Mouse (Mus musculus) CD4-positive helper T cell, adult 2 months (primary cell): ENCODE results near the gene Tsc22d2.
"Not testable (repeated sequence)": the region's sequence is repeated elsewhere in the genome, so short reads cannot be mapped to it uniquely, and the experiment has no call there.

ENCODE experiments used
- DNase-seq: peaks from one replicate; pipeline ENCODE4 v3.0.0-alpha.2; 2012; ENCODE audit warnings: low read depth, missing footprints, low spot score

Gene Tsc22d2

DNA sequence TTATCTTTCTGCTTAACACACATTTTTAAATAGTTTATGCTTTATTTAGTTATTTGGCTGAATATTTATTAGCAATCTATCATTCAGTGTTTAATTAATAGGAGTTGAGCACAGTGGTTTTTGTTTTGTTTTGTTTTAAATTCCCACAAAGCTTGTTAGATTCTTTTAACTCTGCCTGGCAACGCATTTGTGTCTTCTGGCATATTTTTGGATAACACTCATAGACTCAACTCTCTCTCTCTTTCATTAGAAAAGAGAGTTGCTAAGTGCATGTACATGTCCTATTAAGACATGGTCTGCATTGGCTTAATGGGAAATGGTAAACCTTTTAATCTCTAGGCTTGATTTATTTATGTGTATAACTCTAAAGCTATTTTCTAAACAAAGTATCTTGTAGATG lies 14.3 kb downstream of the Tsc22d2 start:
- no peak for DNase-seq

DNA sequence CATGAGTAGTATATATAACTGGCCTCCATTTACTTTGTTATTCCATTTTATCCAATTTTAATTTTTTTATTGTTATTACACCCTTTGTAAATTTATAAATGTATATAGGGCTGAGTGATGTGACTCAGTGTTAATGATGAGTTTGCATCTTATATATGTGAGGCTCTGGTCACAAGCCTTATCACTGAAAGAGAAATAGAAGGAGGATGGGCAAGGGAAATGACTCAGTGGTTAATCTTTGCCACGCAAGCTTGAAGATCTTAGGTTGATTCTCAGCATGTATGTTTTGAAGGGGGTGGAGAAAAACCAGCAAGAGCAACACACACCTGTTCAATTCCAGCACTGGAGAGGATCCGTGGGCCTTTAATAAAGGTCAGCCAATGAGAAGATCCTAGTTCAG lies 19.9 kb downstream of the Tsc22d2 start:
- no peak for DNase-seq

DNA sequence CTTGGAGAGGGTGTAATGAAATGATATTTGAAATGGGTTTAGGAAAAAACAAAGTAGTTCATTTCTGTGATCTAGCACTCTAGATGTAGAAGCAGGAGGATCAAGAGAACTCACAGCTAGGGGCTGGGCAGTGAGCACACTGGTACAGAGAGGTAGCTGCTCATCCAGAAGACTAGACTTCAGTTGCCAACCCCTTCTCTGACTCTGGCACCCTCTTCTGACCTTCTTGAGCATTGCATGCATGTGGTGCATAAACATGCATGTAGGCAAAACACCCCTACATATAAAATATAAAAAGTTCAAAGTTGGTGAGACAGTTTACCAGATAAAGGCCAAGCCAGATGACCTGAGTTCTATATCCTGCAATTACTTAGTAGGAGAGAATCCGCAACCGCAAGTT lies 33.7 kb downstream of the Tsc22d2 start:
- DNase-seq: peak; percentile 27

DNA sequence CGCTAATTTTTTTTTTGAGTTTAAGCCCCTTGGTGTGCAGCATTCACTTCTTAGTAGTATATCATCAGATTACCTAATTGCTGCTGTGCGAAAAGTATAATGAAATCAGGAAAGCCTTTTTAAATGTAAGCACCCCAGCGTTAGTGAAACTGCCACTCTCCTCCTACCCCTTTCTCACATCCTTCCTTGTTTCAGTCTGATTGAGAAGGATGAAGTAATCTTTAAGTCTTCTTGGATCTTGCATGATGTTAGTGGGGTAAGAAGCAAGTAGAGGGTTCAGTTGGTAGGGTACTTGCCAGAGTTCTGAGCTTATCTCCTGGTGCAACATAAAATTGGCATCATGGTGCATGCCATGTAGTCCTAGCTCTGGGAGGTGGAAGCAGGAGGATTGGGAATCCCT lies 35.0 kb downstream of the Tsc22d2 start:
- no peak for DNase-seq

DNA sequence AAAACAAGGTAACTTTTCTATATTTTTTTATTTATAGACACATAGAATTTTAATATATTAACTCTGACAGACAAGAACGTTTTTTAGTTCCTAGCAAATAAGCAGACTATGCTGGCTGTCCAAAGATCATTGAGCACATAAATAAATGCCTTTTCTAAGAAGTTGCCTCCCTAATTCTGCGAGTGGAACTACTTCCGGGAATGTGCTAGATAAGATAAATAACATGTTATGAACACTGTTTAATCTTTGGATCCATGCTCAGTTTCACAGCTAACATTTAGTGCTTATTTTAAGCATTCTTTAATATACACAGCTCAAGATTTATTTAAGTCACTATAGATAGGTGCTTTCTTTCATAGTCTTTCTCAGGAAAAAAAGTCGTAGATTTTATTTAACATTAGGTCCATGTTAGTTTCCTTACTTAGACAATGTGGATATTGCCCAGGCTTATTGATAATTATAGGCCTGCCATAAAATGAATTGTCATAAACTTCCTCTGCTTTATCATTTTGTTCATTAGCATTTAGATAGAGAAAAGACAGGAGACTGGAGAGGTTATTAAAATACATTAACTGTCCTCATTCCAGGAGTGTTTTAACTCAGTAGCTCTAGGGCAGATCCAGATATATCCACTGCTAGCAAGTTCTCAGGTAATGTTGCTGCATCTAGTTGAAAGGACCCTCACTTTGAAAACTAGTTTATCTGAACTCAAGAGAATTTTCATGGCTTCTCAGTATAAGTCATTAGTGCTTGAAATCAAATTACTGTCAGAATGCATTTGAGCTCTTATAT lies 40.1 kb downstream of the Tsc22d2 start:
- no peak for DNase-seq

DNA sequence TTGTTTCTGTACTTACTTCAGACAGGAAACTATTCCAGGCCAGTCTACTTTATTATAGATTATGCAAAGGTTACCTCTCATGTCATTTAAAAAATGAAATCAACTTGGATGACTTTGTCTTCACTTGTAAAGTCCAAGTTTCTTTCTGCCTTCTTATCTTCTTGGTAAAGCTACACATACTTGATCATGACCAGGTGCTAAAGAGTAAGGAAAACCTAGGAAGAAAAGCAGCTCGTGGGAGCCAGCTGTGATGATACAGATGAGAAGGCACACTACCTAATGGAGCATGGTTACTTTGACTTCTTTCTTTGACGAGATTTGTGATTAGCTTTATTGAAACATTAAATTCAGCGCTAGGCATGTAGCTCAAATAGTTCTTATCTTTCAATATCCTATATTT lies 40.7 kb downstream of the Tsc22d2 start:
- DNase-seq: no peak

DNA sequence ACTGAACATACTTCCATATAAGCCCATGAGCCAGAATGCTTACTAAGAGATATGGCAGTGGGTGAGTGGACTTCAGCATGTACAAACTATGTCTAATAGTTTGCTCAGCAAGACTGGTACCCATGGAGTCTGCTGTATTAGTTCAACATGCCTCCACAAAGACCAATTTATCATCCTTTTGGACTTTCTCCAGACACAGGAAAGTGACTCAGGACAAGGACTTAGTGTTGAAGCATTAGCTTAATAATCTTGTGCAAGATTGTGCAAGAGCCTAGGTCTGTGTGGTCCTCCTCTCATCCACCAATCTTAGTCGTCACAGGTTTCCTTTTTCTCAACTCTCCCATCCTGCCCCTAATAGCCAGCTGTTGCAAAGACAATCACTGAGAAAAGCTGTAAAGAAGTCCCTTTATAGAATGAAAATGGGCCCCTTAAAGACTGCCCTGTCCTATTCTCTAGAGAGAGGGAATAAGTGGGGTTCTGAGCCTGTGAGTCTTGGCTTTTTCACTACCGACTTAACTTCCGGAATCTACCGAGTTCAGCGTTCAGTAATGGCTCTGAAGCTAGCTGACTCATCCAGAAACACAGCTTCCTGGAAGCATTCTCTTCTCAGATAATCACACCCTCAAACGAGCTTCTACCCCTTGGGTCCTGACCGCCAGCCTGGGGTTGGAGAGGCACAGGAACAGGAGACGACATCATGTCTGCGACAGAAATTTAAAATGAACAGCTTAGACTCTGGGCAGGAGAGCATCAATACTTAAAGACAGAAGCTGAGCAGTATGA lies 55.3 kb downstream of the Tsc22d2 start:
- peak; percentile 42 for DNase-seq

DNA sequence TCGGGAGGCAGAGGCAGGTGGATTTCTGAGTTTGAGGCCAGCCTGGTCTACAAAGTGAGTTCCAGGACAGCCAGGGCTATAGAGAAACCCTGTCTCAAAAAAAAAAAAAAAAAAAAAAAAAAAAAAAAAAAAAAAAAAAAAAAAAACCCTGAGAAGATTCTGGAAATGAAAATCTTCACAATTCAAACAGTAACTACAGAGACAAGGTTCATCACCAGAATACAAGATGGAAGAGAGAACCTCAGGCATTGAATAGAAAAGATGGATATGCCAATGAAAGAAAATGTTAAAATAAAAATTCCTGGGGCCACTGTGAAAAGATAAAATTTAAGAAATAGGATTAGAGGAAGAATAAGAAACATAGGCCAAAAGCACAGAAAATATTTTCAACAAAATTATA lies 60.8 kb downstream of the Tsc22d2 start:
- DNase-seq: not testable (repeated sequence)

DNA sequence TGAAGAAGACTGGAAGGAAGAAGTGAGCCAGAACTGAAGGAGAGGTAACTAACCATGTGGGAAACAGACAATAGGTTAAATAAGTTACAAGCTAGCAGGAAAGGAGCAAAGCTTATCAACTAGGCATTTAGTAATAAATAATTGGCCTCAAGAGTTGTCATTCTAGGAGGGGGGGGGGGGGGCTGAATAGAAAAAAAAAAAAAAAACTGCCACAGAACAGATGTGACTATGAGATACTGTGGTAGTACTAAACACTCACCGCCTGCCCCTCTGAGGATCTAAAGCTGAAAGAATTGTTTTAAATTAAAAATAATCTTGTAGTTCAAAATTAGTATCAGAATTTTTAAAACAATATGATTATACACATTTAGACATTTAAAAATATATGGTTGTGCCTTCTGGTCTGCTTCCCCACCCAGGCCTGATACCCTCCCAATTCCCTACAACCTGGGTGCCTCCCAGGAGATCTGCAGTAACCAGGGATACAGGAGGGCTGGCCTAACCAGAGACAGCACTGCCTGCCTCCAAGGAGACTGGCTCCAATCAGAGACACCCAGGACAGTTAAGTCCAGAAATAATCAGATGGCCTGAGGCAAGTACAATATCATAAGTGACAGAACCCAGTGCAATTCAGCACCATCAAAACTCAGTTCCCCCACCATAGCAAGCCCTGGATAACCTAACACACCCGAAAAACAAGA lies 64.4 kb downstream of the Tsc22d2 start:
- DNase-seq: no peak

DNA sequence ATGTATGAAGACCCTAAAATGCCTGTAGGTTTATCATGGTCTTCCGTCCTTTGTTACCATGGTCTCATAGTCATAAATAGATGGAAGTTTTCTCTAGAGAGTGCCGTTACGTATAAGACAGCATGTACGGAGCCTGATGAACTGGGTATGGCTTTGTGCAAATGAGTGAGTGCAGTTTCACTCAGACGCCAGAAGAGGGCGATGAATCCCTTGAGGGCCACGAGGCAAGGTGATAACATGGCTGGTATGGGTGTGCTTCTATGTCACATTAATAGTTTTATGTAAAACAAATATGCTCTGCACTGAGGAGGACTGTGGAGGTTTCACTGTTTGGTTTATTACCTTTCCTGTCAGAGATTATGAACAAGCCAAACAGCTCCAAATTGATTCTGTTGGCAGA lies 71.4 kb downstream of the Tsc22d2 start:
- DNase-seq: peak; percentile 36

DNA sequence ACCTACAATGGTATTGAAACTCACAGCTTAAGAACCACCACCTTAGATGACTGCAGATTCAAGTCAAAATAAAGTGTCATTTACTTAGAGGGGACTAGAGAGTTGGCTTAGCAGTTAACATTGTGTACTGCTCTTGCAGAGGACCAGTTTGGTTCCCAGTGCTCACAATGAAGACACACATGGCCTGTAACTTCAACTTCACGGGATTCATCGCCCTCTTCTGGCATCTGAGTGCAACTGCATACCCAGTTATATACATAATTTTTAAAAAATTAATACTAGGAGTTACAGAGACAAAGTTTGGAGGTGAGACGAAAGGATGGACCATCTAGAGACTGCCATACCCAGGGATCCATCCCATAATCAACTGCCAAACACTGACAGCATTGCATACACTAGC lies 72.6 kb downstream of the Tsc22d2 start:
- peak; percentile 9 for DNase-seq

DNA sequence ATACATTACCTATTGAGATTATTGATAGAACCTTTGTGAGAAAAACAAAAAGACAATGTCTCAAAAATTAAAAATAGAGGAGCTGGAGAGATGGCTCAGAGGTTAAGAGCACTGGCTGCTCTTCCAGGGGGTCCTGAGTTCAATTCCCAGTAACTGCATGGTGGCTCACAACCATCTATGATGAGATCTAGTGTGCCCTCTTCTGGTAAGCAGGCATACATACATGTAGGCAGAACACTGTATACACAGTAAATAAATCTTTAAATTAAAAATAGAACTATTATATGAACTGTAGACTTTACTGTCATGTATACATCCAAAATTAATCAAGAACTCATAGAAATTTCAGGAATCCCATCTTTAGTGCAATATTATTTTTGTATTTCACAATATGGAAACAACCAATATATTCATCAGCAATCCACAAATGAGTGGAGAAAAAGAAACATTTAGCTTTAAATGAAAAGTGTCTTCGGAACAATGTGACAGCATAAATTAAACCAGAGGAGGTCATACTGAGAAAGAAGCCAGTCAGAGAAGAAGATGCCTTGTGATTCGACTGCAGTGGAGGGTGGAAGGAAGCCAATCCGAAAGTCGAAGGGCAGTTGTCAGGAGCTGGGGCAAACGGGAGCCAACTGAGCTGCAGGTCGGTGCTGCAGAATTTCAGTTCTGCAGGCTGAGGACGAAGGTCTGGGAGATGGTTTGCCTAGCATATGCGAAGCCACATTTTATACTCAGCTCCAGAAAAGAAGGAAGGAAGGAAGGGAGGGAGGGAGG lies 73.7 kb downstream of the Tsc22d2 start:
- DNase-seq: peak; percentile 7

DNA sequence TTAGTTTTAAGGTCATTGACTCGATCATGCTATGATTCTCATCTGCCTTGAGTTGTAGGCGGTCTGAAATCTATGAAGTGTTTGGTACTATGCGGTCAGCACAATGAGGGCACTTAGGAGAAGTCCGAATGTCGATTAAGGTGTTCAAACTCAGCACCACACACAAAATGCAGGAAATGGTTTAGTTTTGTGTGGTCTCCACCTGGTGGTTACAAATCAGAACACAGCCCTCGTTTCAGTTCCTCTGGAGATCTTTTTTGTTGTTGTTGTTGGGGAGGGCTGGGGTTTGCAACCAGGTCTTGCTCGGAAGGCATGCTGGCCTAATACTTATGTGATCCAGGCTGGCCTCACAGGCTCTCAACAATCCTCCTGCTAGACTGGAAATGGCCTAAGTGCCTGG lies 76.3 kb downstream of the Tsc22d2 start:
- DNase-seq: peak; percentile 49

DNA sequence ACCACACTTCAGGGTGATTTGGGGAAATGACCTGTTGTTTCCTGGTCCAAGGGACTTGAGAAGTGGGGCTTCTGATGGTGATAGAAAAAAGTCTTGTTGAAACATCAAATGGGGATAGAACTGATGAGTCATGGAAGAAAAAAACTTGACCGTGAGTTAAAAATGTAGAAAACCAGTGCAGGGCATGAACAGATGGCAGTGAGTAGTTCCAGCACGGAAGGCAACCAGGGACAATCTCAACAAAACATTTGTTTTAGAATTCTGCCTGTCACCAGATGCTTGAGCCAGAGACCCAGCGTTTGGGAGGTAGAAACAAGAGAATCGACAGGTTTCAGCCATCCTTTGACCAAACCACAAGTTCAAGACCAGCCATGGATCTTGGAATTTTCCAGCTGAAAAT lies 79.1 kb downstream of the Tsc22d2 start:
- DNase-seq: no peak

DNA sequence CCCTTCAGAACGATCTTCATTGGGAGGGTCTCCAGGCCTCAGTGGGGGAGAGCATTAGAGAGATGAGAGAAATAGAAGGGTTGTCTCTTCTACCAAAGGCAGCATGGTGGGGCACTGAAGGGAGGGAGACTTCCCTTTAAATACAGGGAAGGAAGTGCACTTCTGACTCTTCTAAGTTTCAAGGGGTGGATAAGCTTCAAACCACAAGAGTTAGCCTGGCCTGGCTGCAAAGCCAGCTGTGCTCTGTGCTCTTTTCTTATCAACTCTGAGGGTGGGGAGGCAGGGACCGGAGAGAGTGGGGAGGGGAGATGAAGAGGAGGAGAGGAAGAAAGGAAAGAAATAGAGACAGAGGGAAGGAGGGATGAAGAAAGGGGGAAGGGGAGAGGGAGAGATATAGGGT lies 87.4 kb downstream of the Tsc22d2 start:
- DNase-seq: no peak

DNA sequence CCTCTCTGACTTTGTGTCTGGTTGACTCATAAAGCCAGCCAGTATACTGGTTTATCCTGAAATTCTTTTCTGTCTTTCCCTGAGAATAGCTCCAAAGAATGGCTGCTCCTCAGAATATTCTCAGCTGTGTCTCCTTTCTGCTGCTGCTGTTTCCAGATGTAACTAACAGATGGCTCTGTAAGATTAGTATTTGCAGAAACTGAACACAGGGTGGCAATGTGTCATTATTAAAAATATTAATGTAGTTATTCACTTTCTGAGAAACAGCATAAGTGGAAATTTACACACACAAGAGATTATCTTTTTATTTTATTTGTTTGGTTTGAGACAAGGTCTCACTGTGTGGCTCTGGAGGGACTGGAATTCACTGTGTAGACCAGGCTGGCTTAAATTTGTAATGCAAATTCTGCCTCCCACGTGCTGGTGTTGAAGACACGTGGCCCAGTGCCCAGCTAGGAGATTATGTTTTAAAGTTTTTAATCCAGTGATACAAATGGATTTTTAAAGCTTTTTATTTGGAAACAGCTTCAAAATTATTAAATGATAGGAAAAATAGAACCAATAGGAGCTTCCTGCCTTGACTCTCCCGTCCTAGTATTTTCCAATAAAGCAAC lies 89.3 kb downstream of the Tsc22d2 start:
- no peak for DNase-seq

DNA sequence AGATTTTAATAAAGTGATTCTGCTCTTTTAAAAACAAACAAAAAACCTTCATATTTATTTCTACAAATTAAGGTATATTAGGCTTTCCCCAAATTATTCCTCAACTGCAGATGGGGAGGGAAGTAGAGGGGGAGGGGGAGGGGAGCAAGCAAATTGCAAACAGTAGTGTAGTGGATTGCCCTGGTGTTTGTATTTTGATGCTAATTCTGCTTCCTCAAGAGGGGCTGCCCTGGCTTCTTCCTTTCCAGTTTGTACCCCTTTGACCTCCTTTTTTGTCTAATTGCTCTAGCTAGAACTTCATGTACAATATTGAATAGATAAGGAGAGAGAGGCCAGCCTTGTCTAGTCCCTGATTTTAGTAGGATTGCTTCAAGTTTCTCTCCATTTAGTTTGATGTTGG lies 90.2 kb downstream of the Tsc22d2 start:
- DNase-seq: no peak

DNA sequence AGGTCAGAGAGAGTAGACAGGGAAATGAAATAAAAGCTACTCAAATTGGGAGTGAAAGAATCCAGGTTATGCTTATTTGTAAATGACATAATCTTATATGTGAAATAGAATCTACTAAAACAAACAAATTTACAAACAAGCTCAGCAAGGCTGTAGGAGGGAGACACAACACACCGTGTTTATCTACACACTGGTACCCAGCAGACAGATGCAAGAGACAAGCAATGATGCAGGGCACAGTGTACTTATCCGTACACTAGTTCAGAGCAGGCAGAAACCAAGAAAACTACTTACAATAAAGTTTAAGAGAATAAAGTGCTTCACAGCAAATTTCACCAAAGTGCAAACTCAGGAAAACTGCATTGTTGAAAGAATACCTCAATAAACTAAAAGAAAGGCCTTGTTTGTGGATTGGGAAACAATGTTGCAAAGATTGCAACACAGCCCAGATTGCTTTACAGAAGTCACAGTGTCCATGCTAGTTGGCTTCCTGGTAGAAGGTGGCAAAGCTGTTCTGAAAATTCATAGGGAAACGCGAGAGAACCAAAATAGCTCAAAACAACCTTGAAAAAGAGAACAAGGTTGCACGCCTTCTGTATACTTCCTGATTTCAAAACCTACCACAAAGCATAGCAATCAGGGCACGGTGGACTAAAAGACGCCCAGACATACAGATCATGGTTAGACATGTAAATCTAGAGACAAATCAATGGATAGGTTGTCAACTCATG lies 93.7 kb downstream of the Tsc22d2 start:
- DNase-seq: no peak

DNA sequence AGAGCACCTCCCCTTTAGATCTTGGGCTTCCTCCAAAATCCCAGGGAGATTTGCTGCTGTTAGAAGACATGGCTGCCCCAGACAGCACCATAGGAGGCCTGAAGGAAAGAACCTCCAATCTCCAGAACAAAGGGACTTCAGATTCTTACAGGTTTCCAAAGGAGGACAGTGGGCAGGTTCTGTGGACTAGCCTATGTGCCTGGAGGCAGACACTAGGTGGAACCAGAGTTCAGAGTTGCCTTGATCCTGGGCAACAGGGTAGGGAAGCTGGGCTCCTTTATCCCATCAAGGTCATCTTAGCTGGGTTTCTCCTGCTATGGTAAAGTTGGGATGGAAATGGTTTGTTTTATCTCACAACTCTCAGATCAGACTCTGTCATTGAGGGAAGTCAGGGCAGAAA lies 97.1 kb downstream of the Tsc22d2 start:
- DNase-seq: no peak

DNA sequence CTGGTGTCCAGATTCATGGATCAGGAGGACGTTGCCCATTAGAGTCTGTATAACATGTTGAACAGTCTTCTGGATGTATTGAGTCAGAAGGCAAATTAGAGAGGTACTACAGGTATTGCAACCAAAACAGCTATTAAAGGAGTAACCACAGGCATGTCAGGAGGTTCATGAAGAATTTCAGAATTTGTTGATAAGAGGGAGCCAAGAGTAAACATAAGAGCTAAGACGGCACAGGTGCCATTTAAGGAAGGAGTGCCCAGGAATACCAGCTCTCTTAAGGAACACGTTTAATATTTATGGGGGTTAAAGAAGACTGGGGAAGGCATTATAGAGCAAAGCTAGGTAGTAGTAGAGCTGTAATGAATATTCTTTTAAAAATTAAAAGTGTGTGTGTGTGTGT lies 98.2 kb downstream of the Tsc22d2 start:
- no peak for DNase-seq

DNA sequence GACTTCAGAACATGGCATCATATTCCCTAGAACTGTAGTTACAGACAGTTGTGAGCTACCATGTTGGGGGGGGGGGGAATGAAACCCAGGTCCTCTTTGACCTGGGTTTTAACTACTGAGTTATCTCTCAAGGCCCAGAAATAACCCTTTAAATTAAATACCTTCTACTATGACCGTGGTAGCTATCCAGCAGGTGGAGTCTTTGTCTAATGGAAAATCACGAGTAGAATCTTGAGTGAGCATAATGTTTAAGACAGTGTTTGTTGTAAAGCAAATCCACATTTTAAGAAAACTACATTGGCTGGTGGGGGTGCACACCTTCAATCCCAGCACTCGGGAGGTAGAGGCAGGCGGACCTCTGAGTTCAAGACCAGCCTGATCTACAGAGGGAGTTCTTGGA lies 99.0 kb downstream of the Tsc22d2 start:
- DNase-seq: no peak
